ENCODE assay signal across 24 mouse cellular contexts in genomic region chr16:21256514-21257305, GRCm38 (mm10). TPM values are rescaled to one million over a fixed set of nuclear protein-coding genes. Genes with fewer than 3 reads are reported as not detected.
DNase-seq lines count a peak whose midpoint lies in the region; ATAC-seq and TF ChIP-seq lines count a peak whose summit lies in the region.
"Had no signal": no experiment of that assay in that cellular context is flagged by ENCODE, and none has a peak within 500 bp of the region (broad histone marks: within the 10 kb centered on the region; RNA-seq: fewer than 3 reads in every experiment).

No protein-coding gene starts in this region.

- peak overlapping the region; percentile 3; the same call in 1 of the 2 replicates for H3K27ac ChIP-seq in heart, embryonic 10.5 days
- peak overlapping the region; percentile 45; the same call in 1 of the 2 replicates for H3K27ac ChIP-seq in heart, embryonic 16.5 days (ENCODE audit: low read length)
- peak overlapping the region; percentile 27 for H3K27ac ChIP-seq in lung, postnatal 0 days (ENCODE audit: low read length)
- H3K27ac ChIP-seq: embryonic facial prominence, embryonic 10.5 days; forebrain, embryonic 10.5 days; forebrain, embryonic 15.5 days; hindbrain, embryonic 15.5 days had no signal

- 79% methylated on average over 12 of the region's 12 CpGs for WGBS in heart, embryonic 10.5 days
- WGBS in heart, embryonic 16.5 days = 76% methylated on average over 12 of the region's 12 CpGs
- 79% methylated on average over 12 of the region's 12 CpGs for WGBS in lung, postnatal 0 days

- H3K9me3 ChIP-seq in heart, embryonic 10.5 days = no peaks in the 10 kb centered on the region
- no peaks in the 10 kb centered on the region for H3K9me3 ChIP-seq in heart, embryonic 16.5 days (replicated peaks; ENCODE audit: control insufficient read depth, low read length)
- H3K9me3 ChIP-seq in lung, postnatal 0 days (ENCODE audit: low read length) = no peaks in the 10 kb centered on the region
- H3K9me3 ChIP-seq: embryonic facial prominence, embryonic 10.5 days; forebrain, embryonic 10.5 days; forebrain, embryonic 15.5 days; G1E; heart, embryonic 12.5 days; hindbrain, embryonic 15.5 days had no signal

- no peak overlapping the region for H3ac ChIP-seq in myocyte (ENCODE audit: control insufficient read depth, insufficient read length)

- H3K4me2 ChIP-seq in heart, embryonic 16.5 days (ENCODE audit: low read depth, low read length) = no peak overlapping the region
- H3K4me2 ChIP-seq in lung, postnatal 0 days (replicated peaks; ENCODE audit: low read depth, low read length) = no peak overlapping the region
- H3K4me2 ChIP-seq in myocyte (ENCODE audit: low read depth) = peak overlapping the region; percentile 66
- H3K4me2 ChIP-seq: forebrain, embryonic 15.5 days; heart, embryonic 12.5 days; hindbrain, embryonic 15.5 days had no signal

- H3K9ac ChIP-seq in heart, embryonic 16.5 days (ENCODE audit: low read length) = no peak overlapping the region
- H3K9ac ChIP-seq in lung, postnatal 0 days (replicated peaks; ENCODE audit: low read depth) = no peak overlapping the region
- H3K9ac ChIP-seq: forebrain, embryonic 15.5 days; heart, embryonic 12.5 days; hindbrain, embryonic 15.5 days had no signal

- no peaks in the 10 kb centered on the region for H3K27me3 ChIP-seq in heart, embryonic 10.5 days (ENCODE audit: insufficient read depth, poor library complexity, severe bottlenecking)
- no peaks in the 10 kb centered on the region for H3K27me3 ChIP-seq in heart, embryonic 16.5 days (ENCODE audit: control insufficient read depth, insufficient read depth, low read length)
- H3K27me3 ChIP-seq in lung, postnatal 0 days (replicated peaks; ENCODE audit: insufficient read depth, low read length) = no peaks in the 10 kb centered on the region
- H3K27me3 ChIP-seq in myocyte (ENCODE audit: control insufficient read depth, insufficient read depth, insufficient read length) = no peaks in the 10 kb centered on the region
- H3K27me3 ChIP-seq: forebrain, embryonic 15.5 days; hindbrain, embryonic 15.5 days had no signal

- H3K79me2 ChIP-seq in myocyte (ENCODE audit: control insufficient read depth, insufficient read depth) = no peaks in the 10 kb centered on the region

- no peak for TF ChIP-seq CTCF in lung, postnatal 0 days (IDR thresholded peaks at IDR 0.05)

- DNase-seq in heart, embryonic 10.5 days (ENCODE audit: low spot score) = no peak
- no peak for DNase-seq in heart, postnatal 4 days
- no peak for DNase-seq in heart, postnatal 25 days (ENCODE audit: low spot score)
- no peak for DNase-seq in lung, postnatal 0 days (ENCODE audit: low spot score)
- no peak for DNase-seq in lung, adult 18-20 months
- DNase-seq in thymus, postnatal 25 days = no peak
- DNase-seq: adrenal gland, adult 2 months; adrenal gland, postnatal 25 days; B cell, adult 2 months; cerebellum, adult 18-20 months; cerebellum, adult 9-11 months; cerebellum, postnatal 36 days; gastrocnemius, postnatal 36 days; kidney, adult 18-20 months had no signal

- no peak for TF ChIP-seq POLR2A in myocyte (IDR thresholded peaks at IDR 0.05; ENCODE audit: insufficient read length, low read depth)

- no peaks in the 10 kb centered on the region for H3K36me3 ChIP-seq in heart, embryonic 10.5 days
- H3K36me3 ChIP-seq in heart, embryonic 16.5 days (ENCODE audit: control insufficient read depth, insufficient read depth) = no peaks in the 10 kb centered on the region
- no peaks in the 10 kb centered on the region for H3K36me3 ChIP-seq in lung, postnatal 0 days (ENCODE audit: insufficient read depth, low read length)
- no peaks in the 10 kb centered on the region for H3K36me3 ChIP-seq in myocyte (ENCODE audit: control insufficient read depth, insufficient read depth)
- H3K36me3 ChIP-seq: embryonic facial prominence, embryonic 10.5 days; forebrain, embryonic 10.5 days; forebrain, embryonic 15.5 days; G1E; heart, embryonic 12.5 days; hindbrain, embryonic 15.5 days had no signal

- peaks cover 32% of the 10 kb centered on the region for H3K4me1 ChIP-seq in heart, embryonic 10.5 days
- peaks cover 13% of the 10 kb centered on the region for H3K4me1 ChIP-seq in heart, embryonic 16.5 days (ENCODE audit: control insufficient read depth, insufficient read depth, low read length)
- no peaks in the 10 kb centered on the region for H3K4me1 ChIP-seq in lung, postnatal 0 days (ENCODE audit: insufficient read depth, low read depth, low read length)
- H3K4me1 ChIP-seq: forebrain, embryonic 15.5 days; hindbrain, embryonic 15.5 days had no signal

- ATAC-seq in heart, embryonic 16.5 days (replicated peaks; ENCODE audit: extremely low read depth, insufficient read depth, low FRiP score) = no peak
- peak; percentile 34 for ATAC-seq in lung, postnatal 0 days
- ATAC-seq: CD4-positive, CD25-positive, alpha-beta regulatory T cell, adult 4 months; forebrain, embryonic 15.5 days had no signal

- intact Hi-C loops in heart, postnatal 25 days (cut with DNase I) = no loop called here

- no peak overlapping the region for H3K4me3 ChIP-seq in heart, embryonic 10.5 days
- H3K4me3 ChIP-seq in heart, embryonic 16.5 days (ENCODE audit: low read length) = no peak overlapping the region
- no peak overlapping the region for H3K4me3 ChIP-seq in lung, postnatal 0 days (ENCODE audit: low read depth, low read length)
- H3K4me3 ChIP-seq in myocyte = no peak overlapping the region
- H3K4me3 ChIP-seq: embryonic facial prominence, embryonic 10.5 days; erythroblast, embryonic 14.5 days; forebrain, embryonic 10.5 days; forebrain, embryonic 15.5 days; heart, embryonic 12.5 days; hindbrain, embryonic 15.5 days had no signal

- TF ChIP-seq EP300 in lung, postnatal 0 days (IDR thresholded peaks at IDR 0.05) = peak; percentile 64; the same call in 1 of the 2 replicates

TF ChIP-seq in myocyte, 11 proteins besides CTCF, POLR2A, EP300 and RAD21:
- TF ChIP-seq E2F4 (IDR thresholded peaks at IDR 0.05; ENCODE audit: insufficient read depth) (no peak), TCF3 (IDR thresholded peaks at IDR 0.05; ENCODE audit: insufficient read length, low read depth) (no peak), MAX (IDR thresholded peaks at IDR 0.05; ENCODE audit: low read depth) (no peak), MYOD1 (IDR thresholded peaks at IDR 0.05; ENCODE audit: control insufficient read depth in 1 of 3, insufficient read length in 2 of 3, low read depth in 2 of 3) (no peak), TCF12 (IDR thresholded peaks at IDR 0.05; ENCODE audit: insufficient read depth, poor library complexity, severe bottlenecking) (no peak), USF1 (IDR thresholded peaks at IDR 0.05; ENCODE audit: low read depth) (no peak)
TF ChIP-seq in myocyte: peak in this region for 0.

RNA-seq across cellular contexts. Expression of gene Ephb3, which starts 52.2 kb away (rescaled TPM):
- polyA plus RNA-seq in heart, embryonic 10.5 days (2016; fragmentation: Nextera tagmentation; extraction: Ambion mirVana) = 24.5 and 25.3 TPM in 2 replicates
- 10 to 100 TPM; 14.3 to 14.8 TPM for total RNA-seq in heart, postnatal 4 days (2021)
- 9.5 and 14.4 TPM in 2 replicates for polyA plus RNA-seq in heart, embryonic 16.5 days (2015; fragmentation: Nextera tagmentation; extraction: Ambion mirVana)
- total RNA-seq in heart, postnatal 25 days (2021) = 1 to 10 TPM; 5.4 to 6.2 TPM
- 16.3 and 19.5 TPM in 2 replicates for polyA plus RNA-seq in lung, postnatal 0 days (2015; fragmentation: Nextera tagmentation; extraction: Ambion mirVana)
- polyA plus RNA-seq in myocyte (2012; fragmentation: generic; extraction: Trizol) = 30.6 TPM
- polyA plus RNA-seq: CD4-positive, CD25-positive, alpha-beta regulatory T cell, adult 4 months; erythroblast, embryonic 14.5 days; G1E had no signal
